Mouse (Mus musculus) lung, postnatal 0 days (tissue): ENCODE results near the gene Lysmd4.

Experiments
- CTCF ChIP-seq: IDR thresholded peaks from 2 replicates; pipeline ENCODE4 v1.5.1; 2016; ENCODE audit warnings: antibody characterized with exemption, mild to moderate bottlenecking
- EP300 ChIP-seq: IDR thresholded peaks from 2 replicates; pipeline ENCODE4 v1.6.1; 2016; ENCODE audit warnings: antibody characterized with exemption, mild to moderate bottlenecking, control low read depth

DNA sequence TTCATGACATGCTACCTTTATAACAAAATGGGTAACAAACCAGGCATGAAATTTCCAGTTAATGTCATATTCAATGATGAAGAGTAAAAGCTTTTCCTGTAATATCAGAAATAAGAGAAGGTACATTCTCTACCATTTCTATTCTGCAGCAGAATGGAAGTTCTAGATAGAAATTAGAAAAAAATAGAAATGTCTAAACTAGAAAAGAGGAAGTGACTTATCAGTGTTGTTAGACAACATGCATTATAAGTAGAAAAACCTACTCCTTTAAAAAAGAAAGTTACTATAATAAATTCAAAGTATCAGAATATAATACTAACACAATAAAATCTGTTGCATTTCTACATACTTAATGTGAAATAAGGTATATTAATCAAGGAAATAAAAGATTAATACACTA is 96.4 kb downstream of the Lysmd4 start:
- no peak for TF ChIP-seq CTCF
- no peak for TF ChIP-seq EP300
